Mouse (Mus musculus) adrenal gland, adult 18-20 months (tissue): ENCODE measurements around the gene Ly6g6d. TPM values are rescaled to one million over a fixed set of nuclear protein-coding genes. Genes with fewer than 3 reads are reported as not detected.
"Not testable (repeated sequence)": the region's sequence is repeated elsewhere in the genome, so short reads cannot be mapped to it uniquely, and the experiment has no call there.

Experiments used
- DNase-seq, 2 experiments: peaks; one replicate each; pipeline ENCODE4 v3.0.0; 2021 to 2022; ENCODE audit warnings: low spot score in 2 of 2
- total RNA-seq, 2 experiments: library from RNA; stranded (reverse); gene quantifications; 1 replicate in 1 of 2; 2 replicates in 1 of 2; pipeline ENCODE4 v1.2.3; 2021

The Ly6g6d gene
- total RNA-seq, 2 experiments from 2014 or later: not detected

DNA sequence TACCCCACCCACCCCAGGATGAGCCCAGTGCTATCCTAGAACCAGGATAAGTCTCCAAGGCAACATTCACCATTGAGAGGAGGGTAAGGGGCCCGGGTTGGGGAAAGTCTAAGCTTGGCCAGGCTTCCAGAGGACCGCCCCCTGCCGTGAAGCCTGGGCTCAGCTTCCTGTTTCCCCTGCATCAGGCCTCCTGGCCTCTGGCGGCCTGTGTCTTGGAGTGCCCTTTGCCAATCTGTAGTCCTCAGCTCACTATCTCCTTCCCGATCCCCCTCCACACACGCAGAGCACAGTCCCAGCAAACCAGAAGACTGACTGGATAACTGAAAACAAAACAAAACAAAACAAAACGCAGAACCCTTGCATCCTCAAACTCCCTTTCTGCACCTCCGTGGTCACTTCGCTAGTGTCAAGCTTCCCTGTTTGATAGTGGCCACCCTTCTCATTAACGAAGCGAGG lies 28.3 kb downstream of the Ly6g6d start, which contains the start of gene Clic1:
Gene Clic1, plus strand, starts transcription at position 406 of the 456 bp plus-strand sequence.
- peak in 1 of 2 experiments; percentile 50 for DNase-seq

DNA sequence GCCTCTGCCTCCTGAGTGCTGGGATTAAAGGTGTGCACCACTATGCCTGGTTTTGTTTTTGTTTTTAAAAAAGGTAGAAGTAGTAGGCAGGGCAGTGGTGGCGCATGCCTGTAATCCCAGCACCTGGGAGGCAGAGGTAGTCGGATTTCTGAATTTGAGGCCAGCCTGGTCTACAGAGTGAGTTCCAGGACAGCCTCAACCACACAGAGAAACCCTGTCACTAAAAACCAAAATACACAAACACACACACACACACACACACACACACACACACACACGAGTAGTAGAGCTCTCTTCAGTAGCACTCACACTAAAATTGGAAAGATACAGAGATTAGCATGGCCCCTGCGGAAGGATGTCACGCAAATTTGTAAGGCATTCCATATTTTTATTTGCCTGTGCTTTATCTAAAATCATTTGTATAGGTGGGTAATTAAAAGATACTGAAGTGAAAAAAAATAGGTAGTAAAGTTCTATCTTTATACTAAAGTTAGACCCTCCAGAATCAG lies 28.9 kb downstream of the Ly6g6d start:
- DNase-seq: no peak

DNA sequence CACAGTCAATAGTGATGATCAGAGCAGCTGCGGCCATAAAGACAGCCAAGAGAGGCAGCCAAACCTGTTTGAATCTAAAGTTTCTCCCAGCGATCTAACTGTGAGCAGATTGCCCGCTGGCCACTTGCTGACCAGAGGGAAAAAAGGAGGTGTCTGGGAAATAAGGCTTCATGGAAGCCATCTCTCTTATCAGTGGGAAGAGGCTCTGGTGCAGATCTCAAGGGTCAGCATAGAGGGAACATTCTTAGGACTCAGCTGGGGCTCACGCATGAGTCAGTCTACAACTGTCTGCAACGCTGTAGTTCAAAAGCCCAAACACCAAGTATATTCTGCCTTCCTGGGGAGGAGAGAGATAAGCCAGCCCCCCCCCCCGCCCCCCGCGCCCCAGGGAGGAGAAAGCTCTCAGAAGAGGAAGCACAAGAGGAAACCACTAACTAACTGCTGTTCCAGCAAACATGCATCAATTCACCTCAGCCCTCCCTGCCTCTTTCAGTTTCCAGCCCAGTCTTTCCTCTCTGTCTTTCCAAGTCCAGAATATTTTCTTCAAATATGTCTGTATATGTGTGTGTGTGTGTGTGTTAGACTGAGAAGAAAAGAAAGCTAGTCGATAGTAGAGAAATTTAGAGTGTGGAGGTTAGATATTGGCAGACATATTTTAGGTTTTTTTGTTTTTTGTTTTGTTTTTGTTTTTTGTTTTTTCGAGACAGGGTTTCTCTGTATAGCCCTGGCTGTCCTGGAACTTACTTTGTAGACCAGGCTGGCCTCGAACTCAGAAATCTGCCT lies 29.5 kb downstream of the Ly6g6d start:
- no peak for DNase-seq

DNA sequence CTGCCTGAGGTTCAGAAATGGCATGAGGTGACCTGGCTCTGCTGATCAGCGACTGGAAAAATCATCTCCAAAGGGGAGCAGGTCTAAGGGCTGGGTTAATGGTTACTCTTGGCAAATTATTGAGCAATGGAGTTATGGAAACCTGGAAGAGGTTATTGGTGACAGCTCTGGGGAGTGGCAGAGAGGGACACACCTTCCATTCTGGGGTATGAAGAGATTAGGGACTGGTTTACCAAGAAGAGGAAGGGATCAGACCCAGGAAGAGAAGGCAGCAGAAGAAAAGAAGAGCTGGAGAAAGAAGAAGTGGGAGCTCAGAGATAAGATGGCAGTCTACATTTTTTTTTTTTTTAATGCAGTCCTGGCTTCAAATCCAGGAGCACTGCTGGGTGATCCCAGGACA lies 30.2 kb downstream of the Ly6g6d start:
- DNase-seq: no peak

DNA sequence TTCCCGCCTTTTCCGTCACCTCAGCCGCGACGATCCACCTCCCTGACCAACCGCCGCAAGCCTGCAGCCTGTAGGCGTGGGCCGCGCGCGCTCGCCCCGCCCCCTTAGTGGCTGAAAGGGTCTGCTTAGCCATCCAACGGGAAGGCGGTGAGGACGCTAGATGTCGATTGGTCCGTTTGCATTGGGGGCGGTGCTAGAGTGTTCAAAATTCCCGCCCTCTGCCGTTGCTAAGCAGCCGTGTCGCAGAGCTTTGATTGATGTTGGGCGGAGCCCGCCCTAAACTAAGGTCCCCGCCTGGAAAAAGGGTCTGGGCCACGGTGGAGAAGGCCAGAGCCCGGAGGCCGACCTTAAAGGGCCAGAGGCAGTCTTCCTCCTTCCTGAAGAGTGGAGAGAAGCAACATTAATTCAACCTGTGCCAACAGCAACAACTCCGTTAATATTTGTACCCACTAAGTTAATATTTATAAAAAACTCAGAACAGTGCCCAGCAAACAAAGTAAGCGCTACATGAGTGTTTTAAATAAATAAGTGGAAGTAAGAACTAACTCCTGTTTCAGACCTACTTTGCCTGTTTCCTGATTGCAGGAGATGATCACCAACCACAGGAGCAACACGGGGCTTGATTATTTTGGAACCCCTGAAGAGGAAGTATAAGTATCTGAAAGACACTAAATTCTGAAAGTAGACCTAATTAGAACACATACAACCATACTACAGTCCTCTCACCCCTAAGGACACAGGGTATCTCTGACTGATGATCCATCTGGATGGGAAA lies 31.0 kb downstream of the Ly6g6d start, which contains the start of gene Msh5:
Gene Msh5, minus strand, starts transcription at position 65 of the 775 bp plus-strand sequence.
- peak; percentile 90 to 91 for DNase-seq

DNA sequence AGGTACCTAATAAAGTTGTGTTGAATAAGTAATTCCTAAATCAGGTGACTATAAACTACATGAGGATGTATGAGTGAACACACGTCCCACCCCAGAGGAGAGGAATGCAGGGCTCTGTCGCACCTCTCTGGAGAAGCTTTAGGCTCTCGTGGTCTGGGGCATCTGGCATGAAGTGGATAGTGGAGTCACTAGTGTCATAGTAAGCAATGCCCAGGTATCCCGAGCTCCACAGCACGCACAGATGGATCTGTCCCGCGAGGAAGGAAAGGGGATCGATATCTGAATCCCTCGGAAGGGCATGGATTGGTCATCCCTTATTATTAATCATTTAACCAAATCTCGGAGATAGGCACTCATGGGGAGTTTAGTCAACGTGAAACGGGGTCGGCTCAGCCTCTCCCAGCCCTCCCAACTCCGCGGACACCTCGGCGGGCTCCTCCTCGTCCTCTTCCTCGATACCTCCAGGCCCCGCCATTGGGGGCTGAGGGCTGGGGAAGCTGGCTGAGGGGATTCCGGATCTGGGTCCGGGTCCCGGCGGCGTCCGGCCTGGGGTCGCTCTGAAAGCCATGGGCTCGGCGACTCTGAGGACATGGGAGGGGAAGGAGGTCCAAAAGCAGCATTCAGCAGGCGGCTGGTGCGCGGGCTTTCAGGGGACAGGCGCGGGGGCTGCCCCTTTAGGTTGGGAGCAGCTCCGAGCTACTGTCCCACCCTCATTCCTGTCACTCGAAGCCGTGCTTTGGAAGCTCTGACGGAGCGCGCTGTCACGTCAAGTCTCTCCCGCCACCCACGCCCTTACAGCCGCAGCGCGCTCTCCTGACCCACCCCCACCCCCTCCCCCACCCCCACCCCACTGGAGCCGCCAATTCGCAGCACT lies 31.8 kb downstream of the Ly6g6d start:
- no peak for DNase-seq

DNA sequence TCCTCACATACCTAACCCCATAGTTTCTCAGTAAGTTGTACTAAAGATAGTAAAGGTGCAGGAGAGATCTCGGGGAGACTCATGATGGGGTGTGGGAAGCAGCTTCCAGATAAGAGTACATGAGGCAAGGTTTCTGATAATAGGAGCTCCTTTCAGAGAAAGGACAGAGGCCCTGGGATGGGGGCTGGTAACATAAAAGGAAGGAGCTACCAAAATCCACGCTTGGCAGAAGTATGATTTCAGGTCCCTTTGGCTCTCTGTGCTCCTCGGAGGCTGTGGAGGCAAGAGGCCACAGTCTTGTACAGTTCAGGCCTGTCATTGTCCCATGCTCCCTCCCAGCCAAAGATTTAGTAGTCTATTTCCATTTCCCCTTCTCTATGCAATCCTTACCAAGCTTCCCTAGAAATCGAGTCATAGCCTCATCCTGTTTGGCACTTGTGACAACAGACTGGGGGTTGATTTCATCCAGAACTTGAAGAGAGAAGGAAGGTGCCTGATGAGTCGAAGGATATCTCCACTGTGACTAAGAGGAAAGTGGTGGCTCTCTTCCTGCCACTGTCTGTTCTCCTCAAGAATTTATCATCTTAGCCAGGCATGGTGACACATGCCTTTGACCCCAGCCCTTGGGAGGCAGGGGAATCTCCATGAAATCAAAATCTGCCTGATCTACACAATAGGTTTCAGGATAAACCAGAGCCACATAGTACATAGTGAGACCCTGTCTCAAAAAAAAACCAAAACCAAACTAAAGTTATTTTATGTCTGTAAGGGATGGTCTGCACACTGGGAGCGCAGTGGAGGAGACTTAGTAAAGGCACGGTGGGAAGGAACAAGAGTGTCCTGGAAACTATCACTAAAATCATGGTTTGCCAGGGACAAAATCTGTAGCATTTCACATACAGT lies 32.7 kb downstream of the Ly6g6d start:
- DNase-seq: no peak

DNA sequence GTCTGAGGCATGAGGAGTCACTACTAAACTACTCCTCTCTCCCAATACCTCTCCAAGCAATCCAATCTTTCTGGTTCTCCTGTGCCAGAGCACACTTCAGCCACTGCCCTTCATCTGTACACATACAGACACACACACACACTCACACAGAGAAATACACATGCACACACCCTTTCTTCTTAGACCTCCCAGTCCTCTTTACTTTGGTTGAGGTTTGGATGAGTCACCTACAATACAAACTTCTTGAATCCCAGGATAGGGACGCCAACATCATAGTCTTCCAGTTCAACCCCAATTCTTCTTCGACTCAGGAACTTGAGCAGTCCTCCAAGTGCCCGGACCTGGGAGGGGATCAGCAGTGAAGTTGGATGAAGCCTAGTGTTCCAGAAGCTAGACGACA lies 34.1 kb downstream of the Ly6g6d start:
- no peak for DNase-seq

DNA sequence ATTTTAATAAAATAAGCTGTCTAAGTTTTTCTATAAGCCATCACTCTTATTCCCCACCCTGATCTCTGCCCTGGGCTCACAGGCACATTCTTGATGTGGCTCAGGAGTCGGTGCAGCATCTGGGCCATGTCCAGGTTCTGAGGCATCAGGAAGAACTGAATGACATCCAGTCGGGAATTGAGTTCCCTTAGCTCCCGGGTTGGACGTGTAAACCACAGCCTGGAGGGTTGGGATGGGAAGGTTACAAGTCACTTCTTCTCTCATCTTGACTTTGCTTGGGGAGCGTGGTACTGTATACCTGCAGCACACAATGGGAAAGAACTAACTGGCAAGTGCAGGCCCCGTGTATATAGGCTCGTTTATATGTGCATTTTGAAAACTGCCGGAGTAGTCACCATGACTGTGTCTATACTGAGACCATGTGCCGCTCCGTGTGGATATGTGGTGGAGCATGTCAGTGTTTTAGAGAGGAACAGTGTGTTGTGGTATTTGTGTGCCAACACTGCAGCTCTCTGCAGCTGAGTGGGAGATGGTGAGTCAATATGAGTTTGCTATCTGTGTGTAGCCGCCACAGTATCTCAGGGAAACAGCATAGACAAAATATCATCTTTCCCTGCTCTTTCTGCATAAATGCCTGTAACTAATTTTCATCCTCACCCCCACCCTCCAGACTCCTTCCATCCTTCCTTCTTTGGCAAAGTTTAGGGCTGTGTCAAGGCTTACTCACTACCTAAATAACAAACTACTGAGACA lies 38.6 kb downstream of the Ly6g6d start:
- no peak for DNase-seq

DNA sequence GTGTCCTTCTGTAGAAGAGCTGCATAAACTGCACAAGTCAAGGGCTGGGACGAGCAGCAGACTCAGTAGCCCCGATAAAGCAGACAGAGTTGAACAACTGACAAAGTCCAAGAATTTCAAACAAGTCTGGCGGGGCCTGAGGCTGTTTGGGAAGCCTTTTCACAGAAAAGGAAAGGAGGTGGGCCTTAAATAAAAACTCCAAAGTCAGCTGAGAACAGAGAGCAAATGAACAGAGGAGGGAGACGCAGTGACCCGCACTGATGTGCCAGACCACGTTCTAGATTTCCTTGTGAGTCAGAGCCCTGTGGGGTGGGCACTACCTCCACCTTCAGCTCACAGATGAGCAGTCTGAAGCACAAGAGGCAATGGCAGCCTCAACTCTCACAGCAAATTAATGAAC lies 43.0 kb downstream of the Ly6g6d start:
- no peak for DNase-seq

DNA sequence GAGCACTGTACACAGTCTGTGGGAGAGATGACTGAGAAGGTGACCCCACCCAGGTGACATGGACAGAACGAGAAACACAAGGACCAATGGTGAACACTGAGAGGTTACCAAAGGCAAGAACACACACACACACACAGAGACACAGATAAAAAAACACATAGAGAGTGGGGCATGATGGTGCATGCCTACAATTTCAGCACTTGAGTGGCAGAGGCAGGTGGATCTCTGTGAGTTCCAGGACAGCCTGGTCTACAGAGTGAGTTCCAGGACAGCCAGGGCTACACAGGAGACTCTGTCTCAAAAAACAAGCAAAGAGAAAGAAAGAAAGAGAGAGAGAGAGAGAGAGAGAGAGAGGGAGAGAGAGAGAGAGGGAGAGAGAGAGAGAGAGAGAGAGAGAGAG lies 44.2 kb downstream of the Ly6g6d start:
- not testable (repeated sequence) for DNase-seq

DNA sequence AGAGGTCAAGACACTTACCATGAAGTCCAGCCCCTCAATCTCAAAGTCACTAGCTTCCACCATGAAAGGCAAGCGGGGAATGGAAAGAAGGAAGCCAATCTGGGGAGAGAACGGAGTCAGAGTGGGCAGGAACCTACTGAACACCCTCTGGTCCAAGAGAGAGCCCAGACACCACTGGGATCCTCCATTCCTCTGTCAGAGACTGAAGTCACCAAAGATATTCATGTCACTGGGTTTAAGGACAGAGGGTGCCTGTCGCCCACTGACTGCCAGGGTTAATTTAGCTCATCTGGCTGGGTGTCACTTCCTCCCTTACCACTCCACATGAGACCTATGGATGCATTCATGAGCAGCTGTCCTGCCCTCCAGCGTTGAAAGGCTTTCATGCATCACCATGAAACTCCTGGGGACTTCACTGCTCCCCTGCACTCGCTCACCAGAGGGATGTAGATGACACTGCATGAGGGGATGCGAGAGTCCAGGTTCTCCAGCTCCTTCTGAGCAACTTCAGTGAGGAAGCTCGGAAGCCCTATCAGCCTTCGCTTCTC lies 45.5 kb downstream of the Ly6g6d start:
- DNase-seq: no peak

DNA sequence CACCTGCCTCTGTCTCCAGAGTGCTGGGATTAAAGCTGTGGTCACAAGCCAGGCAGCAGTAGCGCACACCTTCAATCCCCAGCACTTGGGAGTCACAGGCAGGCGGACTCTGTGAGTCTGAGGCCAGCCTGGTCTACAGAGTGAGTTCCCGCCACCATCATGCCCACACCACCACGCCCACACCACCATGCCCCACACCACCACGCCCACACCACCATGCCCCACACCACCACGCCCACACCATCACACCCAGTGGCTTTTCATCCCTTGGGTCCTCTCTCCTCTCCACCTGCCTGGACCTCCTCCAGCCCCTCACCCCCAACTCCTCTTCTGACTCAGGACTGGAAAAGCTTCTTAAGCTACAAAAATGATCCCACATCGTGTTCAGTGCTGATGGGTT lies 46.0 kb downstream of the Ly6g6d start:
- no peak for DNase-seq

DNA sequence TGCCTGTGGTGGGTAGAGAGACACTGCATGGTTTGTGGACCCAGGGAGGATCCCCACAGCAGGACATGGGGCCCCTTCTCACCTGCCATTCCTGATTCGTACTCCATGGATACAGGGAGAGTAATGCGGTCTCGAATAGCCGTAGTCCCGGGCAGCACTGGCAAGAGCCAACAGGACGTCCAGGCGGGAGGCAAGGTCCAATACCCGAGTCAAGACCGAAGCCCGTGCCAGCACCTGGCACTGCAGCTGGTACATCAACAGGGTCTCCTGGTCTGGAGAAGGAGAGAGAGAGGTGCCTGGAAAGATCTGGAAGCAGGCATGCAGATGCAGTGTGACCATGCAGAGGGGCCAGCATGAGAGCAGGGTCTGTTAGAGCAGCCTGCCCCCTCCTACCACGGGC lies 46.6 kb downstream of the Ly6g6d start:
- no peak for DNase-seq

DNA sequence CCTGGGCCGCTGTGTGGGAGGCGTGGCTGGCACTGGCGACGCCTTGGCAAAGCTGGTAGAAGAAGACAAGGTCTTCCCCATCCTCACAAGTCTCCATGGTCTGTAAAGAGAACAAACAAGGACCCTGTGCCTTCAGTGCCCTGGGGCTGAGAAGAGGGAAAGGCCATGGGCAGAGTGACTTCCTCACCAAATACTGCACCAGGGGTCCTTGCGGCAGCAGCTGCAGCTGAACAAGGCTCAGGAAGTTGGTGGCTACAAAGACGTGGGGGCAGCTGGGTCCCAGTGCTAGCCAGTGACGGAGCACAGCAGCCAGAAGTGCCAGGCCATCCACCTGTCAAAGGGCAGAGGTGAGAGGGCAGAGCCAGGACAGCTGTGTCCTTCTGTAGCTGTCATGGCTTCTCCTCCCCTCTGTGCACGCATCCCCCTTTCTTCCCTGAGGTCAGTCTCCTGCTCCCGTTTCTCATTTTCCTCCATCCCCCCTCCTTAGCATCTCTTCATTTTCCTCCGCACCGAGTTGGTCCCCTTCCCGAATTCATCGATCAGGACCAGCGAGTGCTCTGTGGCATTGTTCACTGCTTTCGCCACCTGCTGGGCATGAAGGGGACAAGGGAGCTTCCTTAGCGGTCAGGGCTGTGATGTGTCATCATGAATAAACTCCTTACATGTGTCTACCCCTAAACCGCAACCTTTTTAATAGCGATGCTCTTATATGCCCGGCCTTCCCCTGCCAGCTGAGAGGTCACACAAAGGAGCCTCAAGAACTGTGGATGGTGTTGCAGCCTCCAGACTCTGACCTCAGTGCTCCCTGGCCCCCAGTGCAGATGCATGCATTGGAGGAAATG lies 48.0 kb downstream of the Ly6g6d start:
- no peak for DNase-seq

DNA sequence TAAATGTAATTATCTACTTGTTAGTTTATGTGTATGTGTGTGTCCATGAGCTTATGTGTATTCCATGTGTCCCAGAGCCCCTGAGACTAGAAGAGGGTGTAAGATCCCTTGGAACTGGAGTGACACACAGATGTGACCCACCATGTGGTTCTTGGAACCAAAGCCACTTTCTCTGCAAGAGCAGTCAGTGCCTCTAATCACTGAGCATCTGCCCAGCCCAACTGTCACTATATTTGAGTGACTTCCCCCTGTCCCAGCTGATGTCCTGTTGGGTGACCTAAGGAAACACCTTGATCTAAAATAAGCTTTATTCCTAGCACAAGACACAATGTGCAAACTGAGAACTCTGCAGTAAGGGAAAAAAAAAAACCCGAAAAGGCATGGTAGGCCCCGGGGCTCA lies 49.5 kb downstream of the Ly6g6d start:
- no peak for DNase-seq

DNA sequence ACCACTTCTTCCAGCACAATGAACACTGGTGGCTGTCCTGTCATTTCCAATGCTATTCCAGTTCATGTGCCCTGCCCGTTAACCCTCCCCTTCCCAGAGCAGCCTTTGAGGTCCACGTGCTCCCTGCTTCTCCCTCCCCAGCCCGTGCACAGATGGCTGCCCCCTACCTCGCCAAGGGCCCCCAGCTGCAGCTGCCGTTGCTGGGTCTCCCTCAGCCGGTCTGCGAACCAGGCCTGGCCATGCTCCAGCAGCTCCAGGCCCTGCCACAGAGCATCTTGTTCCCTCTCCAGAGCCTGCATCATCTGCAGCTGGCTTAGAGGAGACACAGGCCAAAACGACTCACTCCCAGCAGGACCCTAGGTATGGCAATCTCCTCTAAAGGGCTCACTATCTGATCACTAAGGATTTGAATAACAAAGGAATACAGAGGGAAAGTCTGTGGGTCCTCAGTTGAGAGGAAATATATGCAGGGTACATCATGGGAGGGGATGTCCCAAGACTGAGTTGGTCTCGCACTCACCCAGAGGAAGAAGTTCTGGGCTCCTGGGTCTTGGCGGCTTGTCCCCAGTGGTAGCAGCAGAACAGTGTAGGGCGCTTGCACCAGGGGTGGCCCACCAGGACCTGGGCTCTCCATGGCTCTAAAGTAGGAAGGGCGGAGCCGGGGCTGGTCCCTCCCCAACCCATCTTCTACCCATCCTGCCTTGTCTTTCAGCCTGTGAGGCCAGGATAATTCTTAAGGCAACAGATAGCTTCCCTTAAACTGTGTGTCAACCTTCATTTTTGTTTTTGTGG lies 50.4 kb downstream of the Ly6g6d start, which contains the start of gene Sapcd1:
Gene Sapcd1, minus strand, starts transcription at position 740 of the 792 bp plus-strand sequence.
- DNase-seq: no peak
